Mouse (Mus musculus): ENCODE data around the gene Ankrd63. TPM values are rescaled to one million over a fixed set of nuclear protein-coding genes. Genes with fewer than 3 reads are reported as not detected.

The Ankrd63 gene
- polyA plus RNA-seq, 1 experiment from 2014 or later = not detected

Other genes with a start within 250 kb of the Ankrd63 start
- gene Srp14, start 224.3 kb downstream of the Ankrd63 start, polyA plus RNA-seq (2016; fragmentation: Nextera tagmentation; extraction: Ambion mirVana) = 239 and 256 TPM in 2 replicates
- 6.6 and 7.1 TPM in 2 replicates for gene Bmf, start 154.3 kb downstream of the Ankrd63 start, polyA plus RNA-seq (2016; fragmentation: Nextera tagmentation; extraction: Ambion mirVana)
- gene Bub1b, start 105.8 kb downstream of the Ankrd63 start, polyA plus RNA-seq (2016; fragmentation: Nextera tagmentation; extraction: Ambion mirVana) = 99.8 and 106 TPM in 2 replicates
- 1.2 and 1.5 TPM in 2 replicates for gene Pak6, start 40.7 kb downstream of the Ankrd63 start, polyA plus RNA-seq (2016; fragmentation: Nextera tagmentation; extraction: Ambion mirVana)
- 0.38 and 0.47 TPM in 2 replicates for gene Plcb2, start 24.5 kb upstream of the Ankrd63 start, polyA plus RNA-seq (2016; fragmentation: Nextera tagmentation; extraction: Ambion mirVana)
- gene Inafm2, start 41.8 kb upstream of the Ankrd63 start, polyA plus RNA-seq (2016; fragmentation: Nextera tagmentation; extraction: Ambion mirVana) = 16.5 and 17.9 TPM in 2 replicates
- 1.3 and 1.5 TPM in 2 replicates for gene Ccdc9b, start 58.7 kb upstream of the Ankrd63 start, polyA plus RNA-seq (2016; fragmentation: Nextera tagmentation; extraction: Ambion mirVana)
- gene Phgr1, start 68.8 kb upstream of the Ankrd63 start, polyA plus RNA-seq (2016; fragmentation: Nextera tagmentation; extraction: Ambion mirVana) = not detected in 2 replicates
- gene Disp2, start 75.8 kb upstream of the Ankrd63 start, polyA plus RNA-seq (2016; fragmentation: Nextera tagmentation; extraction: Ambion mirVana) = 1.3 and 1.6 TPM in 2 replicates
- gene Knstrn, start 110.0 kb upstream of the Ankrd63 start, polyA plus RNA-seq (2016; fragmentation: Nextera tagmentation; extraction: Ambion mirVana) = 116 and 125 TPM in 2 replicates
- gene Ivd, start 158.0 kb upstream of the Ankrd63 start, polyA plus RNA-seq (2016; fragmentation: Nextera tagmentation; extraction: Ambion mirVana) = 81.4 and 87.0 TPM in 2 replicates
- 4.1 and 4.9 TPM in 2 replicates for gene Bahd1, start 196.4 kb upstream of the Ankrd63 start, polyA plus RNA-seq (2016; fragmentation: Nextera tagmentation; extraction: Ambion mirVana)
- 48.1 and 51.0 TPM in 2 replicates for gene Chst14, start 222.5 kb upstream of the Ankrd63 start, polyA plus RNA-seq (2016; fragmentation: Nextera tagmentation; extraction: Ambion mirVana)